Mouse (Mus musculus) limb, embryonic 11.5 days (tissue): ENCODE data around the gene Ube3c. TPM values are rescaled to one million over a fixed set of nuclear protein-coding genes. Genes with fewer than 3 reads are reported as not detected.

Experiments
- ATAC-seq: fragments of 200-750 bp; cut with Nextera tagmentation; 2 replicates; pipeline ENCODE4 v1.8.0; 2017; ENCODE audit warnings: low read depth; ENCODE audit not compliant: insufficient number of reproducible peaks, low FRiP score, low TSS enrichment
- DNase-seq: peaks from one replicate; pipeline ENCODE4 v3.0.0-alpha.2; 2015; ENCODE audit warnings: low spot score
- H3K27ac ChIP-seq: fragments of 300-500 bp; sonication (generic); replicated peaks from 2 replicates; pipeline ENCODE4 v1.5.1; 2014; ENCODE audit warnings: low read depth, mild to moderate bottlenecking, low read length
- H3K27me3 ChIP-seq: fragments of 300-500 bp; sonication (generic); 2 replicates; pipeline ENCODE4 v1.6.1; 2014; ENCODE audit warnings: mild to moderate bottlenecking, low read length, mixed read lengths; ENCODE audit not compliant: control insufficient read depth, insufficient read depth
- H3K36me3 ChIP-seq: fragments of 300-500 bp; sonication (generic); 2 replicates; pipeline ENCODE4 v1.6.1; 2014; ENCODE audit warnings: mild to moderate bottlenecking, low read length, moderate library complexity, mixed read lengths; ENCODE audit not compliant: control insufficient read depth, insufficient read depth
- H3K4me1 ChIP-seq: fragments of 300-500 bp; sonication (generic); 2 replicates; pipeline ENCODE4 v1.6.1; 2014; ENCODE audit warnings: low read length, mixed read lengths; ENCODE audit not compliant: control insufficient read depth, insufficient read depth
- H3K4me2 ChIP-seq: fragments of 300-500 bp; sonication (generic); 2 replicates; pipeline ENCODE4 v1.6.1; 2014; ENCODE audit warnings: low read depth, mild to moderate bottlenecking, moderate library complexity; ENCODE audit not compliant: severe bottlenecking
- H3K4me3 ChIP-seq: fragments of 300-500 bp; sonication (generic); 2 replicates; pipeline ENCODE4 v1.5.1; 2014; ENCODE audit warnings: low read depth, low read length
- H3K9ac ChIP-seq: fragments of 300-500 bp; sonication (generic); 2 replicates; pipeline ENCODE4 v1.6.1; 2014; ENCODE audit warnings: mild to moderate bottlenecking, low read length
- H3K9me3 ChIP-seq: fragments of 300-500 bp; sonication (generic); 2 replicates; pipeline ENCODE4 v1.6.1; 2016; ENCODE audit warnings: low read length; ENCODE audit not compliant: control insufficient read depth
- WGBS: fragments of 180-500 bp; shearing (Covaris S2); extraction: QIAGEN DNeasy Blood & Tissue Kit; methylation state at CpG from one replicate; pipeline ENCODE4 v1.1.7; 2014; 5-methylcytosine and 5-hydroxymethylcytosine counted together
- polyA plus RNA-seq: library from polyadenylated mRNA; unstranded; fragments of >200 nt; fragmentation: Nextera tagmentation; extraction: Ambion mirVana; gene quantifications from 2 replicates; pipeline ENCODE4 v1.2.1, GENCODE M21; 2014

The Ube3c gene
- polyA plus RNA-seq, 1 experiment from 2014 or later: 31.9 TPM

- H3K27me3 ChIP-seq: no peaks in the 10 kb centered on the region
- H3K36me3 ChIP-seq: no peaks in the 10 kb centered on the region
- no peak overlapping the region for H3K9ac ChIP-seq
- no peaks in the 10 kb centered on the region for H3K9me3 ChIP-seq
- H3K27ac ChIP-seq: no peak overlapping the region
- DNase-seq (no peak), ATAC-seq (no peak)
- H3K4me3 ChIP-seq: no peak overlapping the region
- no peak overlapping the region for H3K4me2 ChIP-seq
- WGBS: 86% methylated on average over 4 of the region's 4 CpGs
- no peaks in the 10 kb centered on the region for H3K4me1 ChIP-seq
Measured at GRCm38 (mm10) chr5:29685085-29685484, 116.0 kb downstream of the Ube3c start.

- no peaks in the 10 kb centered on the region for H3K27me3 ChIP-seq
- no peak for ATAC-seq
- no peaks in the 10 kb centered on the region for H3K4me1 ChIP-seq
- H3K36me3 ChIP-seq: no peaks in the 10 kb centered on the region
- H3K27ac ChIP-seq: no peak overlapping the region
- peak; percentile 61 for DNase-seq
- no peak overlapping the region for H3K9ac ChIP-seq
- WGBS: 48% methylated on average over 3 of the region's 3 CpGs
- no peaks in the 10 kb centered on the region for H3K9me3 ChIP-seq
- no peak overlapping the region for H3K4me3 ChIP-seq
- H3K4me2 ChIP-seq: no peak overlapping the region
Measured at GRCm38 (mm10) chr5:29687671-29688070, 118.6 kb downstream of the Ube3c start.

GRCm38 (mm10) chr5:29688352-29688751 lies 119.3 kb downstream of the Ube3c start:
- no peak overlapping the region for H3K9ac ChIP-seq
- 68% methylated on average over 7 of the region's 7 CpGs for WGBS
- ATAC-seq: no peak
- no peaks in the 10 kb centered on the region for H3K9me3 ChIP-seq
- H3K4me3 ChIP-seq: no peak overlapping the region
- no peak for DNase-seq
- no peak overlapping the region for H3K4me2 ChIP-seq
- H3K27me3 ChIP-seq: no peaks in the 10 kb centered on the region
- H3K27ac ChIP-seq: no peak overlapping the region
- no peaks in the 10 kb centered on the region for H3K36me3 ChIP-seq
- no peaks in the 10 kb centered on the region for H3K4me1 ChIP-seq

- no peaks in the 10 kb centered on the region for H3K9me3 ChIP-seq
- 85% methylated on average over 4 of the region's 4 CpGs for WGBS
- ATAC-seq (no peak), DNase-seq (no peak)
- no peak overlapping the region for H3K9ac ChIP-seq
- no peak overlapping the region for H3K4me2 ChIP-seq
- H3K27ac ChIP-seq: no peak overlapping the region
- H3K27me3 ChIP-seq: no peaks in the 10 kb centered on the region
- H3K4me1 ChIP-seq: no peaks in the 10 kb centered on the region
- H3K36me3 ChIP-seq: no peaks in the 10 kb centered on the region
- no peak overlapping the region for H3K4me3 ChIP-seq
Measured at GRCm38 (mm10) chr5:29698493-29698892, 129.5 kb downstream of the Ube3c start.

- H3K36me3 ChIP-seq: no peaks in the 10 kb centered on the region
- H3K9me3 ChIP-seq: no peaks in the 10 kb centered on the region
- 80% methylated on average over 2 of the region's 2 CpGs for WGBS
- no peak overlapping the region for H3K4me3 ChIP-seq
- DNase-seq (no peak), ATAC-seq (no peak)
- H3K4me2 ChIP-seq: no peak overlapping the region
- no peaks in the 10 kb centered on the region for H3K4me1 ChIP-seq
- H3K9ac ChIP-seq: no peak overlapping the region
- no peaks in the 10 kb centered on the region for H3K27me3 ChIP-seq
- H3K27ac ChIP-seq: no peak overlapping the region
Measured at GRCm38 (mm10) chr5:29699520-29700202, 130.6 kb downstream of the Ube3c start.

- DNase-seq (no peak), ATAC-seq (no peak)
- Histone ChIP-seq H3K27me3 (no peaks in the 10 kb centered on the region), H3K4me1 (no peaks in the 10 kb centered on the region), H3K4me2 (no peak overlapping the region), H3K9me3 (no peaks in the 10 kb centered on the region), H3K36me3 (no peaks in the 10 kb centered on the region), H3K4me3 (no peak overlapping the region), H3K27ac (no peak overlapping the region), H3K9ac (no peak overlapping the region)
- WGBS: 91% methylated on average over 4 of the region's 4 CpGs
Measured at GRCm38 (mm10) chr5:29707241-29707640, 138.2 kb downstream of the Ube3c start.

- Histone ChIP-seq H3K36me3 (no peaks in the 10 kb centered on the region), H3K9me3 (no peaks in the 10 kb centered on the region), H3K27me3 (no peaks in the 10 kb centered on the region), H3K4me3 (no peak overlapping the region), H3K4me2 (no peak overlapping the region), H3K4me1 (no peaks in the 10 kb centered on the region), H3K9ac (no peak overlapping the region), H3K27ac (no peak overlapping the region)
- ATAC-seq (0 out of 2 replicates have a peak, but pooled peaks have one; percentile 44), DNase-seq (peak; percentile 24)
- 14% methylated on average over 5 of the region's 5 CpGs for WGBS
Measured at GRCm38 (mm10) chr5:29708258-29708657, 139.2 kb downstream of the Ube3c start.

- Histone ChIP-seq H3K27me3 (no peaks in the 10 kb centered on the region), H3K4me3 (no peak overlapping the region), H3K9me3 (no peaks in the 10 kb centered on the region), H3K27ac (no peak overlapping the region), H3K36me3 (no peaks in the 10 kb centered on the region), H3K9ac (no peak overlapping the region), H3K4me1 (no peaks in the 10 kb centered on the region), H3K4me2 (no peak overlapping the region)
- DNase-seq (no peak), ATAC-seq (no peak)
Measured at GRCm38 (mm10) chr5:29711631-29712030, 142.6 kb downstream of the Ube3c start.

GRCm38 (mm10) chr5:29712906-29713305 lies 143.9 kb downstream of the Ube3c start:
- no peaks in the 10 kb centered on the region for H3K4me1 ChIP-seq
- WGBS: 53% methylated on average over 1 of the region's 1 CpGs
- no peak overlapping the region for H3K4me2 ChIP-seq
- H3K27ac ChIP-seq: no peak overlapping the region
- ATAC-seq (no peak), DNase-seq (no peak)
- no peaks in the 10 kb centered on the region for H3K27me3 ChIP-seq
- H3K36me3 ChIP-seq: no peaks in the 10 kb centered on the region
- no peak overlapping the region for H3K9ac ChIP-seq
- H3K9me3 ChIP-seq: no peaks in the 10 kb centered on the region
- no peak overlapping the region for H3K4me3 ChIP-seq
